Comparison of ENCODE assay signal across 9 mouse cellular contexts in the genomic region with DNA sequence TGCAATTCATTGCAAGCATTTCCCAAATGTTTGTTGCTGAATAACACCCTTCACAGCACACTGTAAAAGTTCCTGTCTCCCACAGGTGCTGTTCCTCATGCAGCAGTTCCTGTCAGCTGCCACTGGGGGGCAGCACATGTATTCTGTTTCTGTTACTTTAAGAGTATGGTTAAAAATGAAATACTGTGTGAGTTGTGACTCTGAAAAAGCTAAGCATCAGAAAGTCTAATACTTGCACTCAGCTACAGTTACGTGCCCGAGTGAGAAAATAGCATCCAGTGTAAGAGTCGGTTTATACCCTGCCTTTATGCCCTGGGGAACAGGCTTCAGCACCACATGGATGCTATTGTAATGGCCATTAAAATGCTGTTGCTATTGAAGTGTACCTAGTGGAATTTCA. TPM values are rescaled to one million over a fixed set of nuclear protein-coding genes. Genes with fewer than 3 reads are reported as not detected.
DNase-seq lines count a peak whose midpoint lies in the region; TF ChIP-seq lines count a peak whose summit lies in the region.
"Had no signal": no experiment of that assay in that cellular context is flagged by ENCODE, and none has a peak within 500 bp of the region (broad histone marks: within the 10 kb centered on the region; RNA-seq: fewer than 3 reads in every experiment).

No protein-coding gene starts in this region.

- intact Hi-C loops in heart, adult 2 months (cut with DNase I): loop anchor here (1.0 to 2.0 kb wide), 2 partner anchors 677 to 800 kb away; no protein-coding TSS in a partner anchor

- H3K27ac ChIP-seq in heart, adult 2 months: no peak overlapping the region
- H3K27ac ChIP-seq in layer of hippocampus, adult 2 months: no peak overlapping the region

- no peak overlapping the region for H3K4me3 ChIP-seq in heart, adult 2 months
- no peak overlapping the region for H3K4me3 ChIP-seq in layer of hippocampus, adult 2 months
- H3K4me3 ChIP-seq: megakaryocyte, embryonic 14.5 days had no signal

- H3K27me3 ChIP-seq in heart, adult 2 months (ENCODE audit: control insufficient read depth, insufficient read depth, low read length): no peaks in the 10 kb centered on the region
- H3K27me3 ChIP-seq: megakaryocyte, embryonic 14.5 days had no signal

- TF ChIP-seq CTCF in heart, adult 2 months (IDR thresholded peaks at IDR 0.05): peak; percentile 85
- peak; percentile 99 for TF ChIP-seq CTCF in layer of hippocampus, adult 2 months (conservative IDR thresholded peaks at IDR 0.05)

- H3K36me3 ChIP-seq in heart, adult 2 months (ENCODE audit: control insufficient read depth, insufficient read depth, low read length): no peaks in the 10 kb centered on the region

- no peak for DNase-seq in heart, adult 2 months
- no peak for DNase-seq in heart, adult 9 months (ENCODE audit: low spot score in 2 of 2)
- DNase-seq in A20 (ENCODE audit: low read depth, low spot score): peak; percentile 75
- DNase-seq in brain, embryonic 18.5 days (ENCODE audit: low read depth, low spot score): peak; percentile 42
- peak; percentile 19 for DNase-seq in fibroblast of lung, adult 2 months (ENCODE audit: low read depth)
- DNase-seq in layer of hippocampus, adult 2 months (ENCODE audit: low spot score in 2 of 2): peak; percentile 60 to 73
- peak; percentile 71 for DNase-seq in mesoderm, embryonic 11.5 days (ENCODE audit: low read depth, low spot score)
- DNase-seq in telencephalon, adult 2 months (ENCODE audit: low read depth, low spot score): peak; percentile 40

- H3K4me1 ChIP-seq in heart, adult 2 months (ENCODE audit: control insufficient read depth, insufficient read depth, low read length): no peaks in the 10 kb centered on the region
- H3K4me1 ChIP-seq: megakaryocyte, embryonic 14.5 days had no signal

- WGBS in heart, adult 2 months: 34% methylated on average over 3 of the region's 3 CpGs

- no peak for TF ChIP-seq POLR2A in heart, adult 2 months (IDR thresholded peaks at IDR 0.05; ENCODE audit: insufficient read depth, low read depth, low read length)

- no peak for TF ChIP-seq EP300 in heart, adult 2 months (IDR thresholded peaks at IDR 0.05; ENCODE audit: insufficient read depth, low read depth, low read length)

- no peaks in the 10 kb centered on the region for H3K79me2 ChIP-seq in heart, adult 2 months (replicated peaks; ENCODE audit: control insufficient read depth, insufficient read depth, low read length)

- H3K9ac ChIP-seq in heart, adult 2 months (ENCODE audit: low read depth, low read length): no peak overlapping the region

RNA-seq across cellular contexts. Expression of a gene that starts 52.0 kb away (rescaled TPM):
- 1 to 10 TPM; 1.2 to 1.3 TPM for total RNA-seq in heart, adult 2 months (2021)
- 0.59 and 0.70 TPM in 2 replicates for polyA plus RNA-seq in heart, adult 2 months (2012; rRNA removed)
- 10 to 100 TPM; 39.2 to 39.8 TPM for total RNA-seq in layer of hippocampus, adult 2 months (2021)

Comparison
In these comparisons a context has a peak if more than half of its experiments do, and no peak if none do; other contexts are left out.
1. DNase-seq: peak in A20 (single experiment), brain, embryonic 18.5 days (single experiment), fibroblast of lung, adult 2 months (single experiment), layer of hippocampus, adult 2 months (2 of 2), mesoderm, embryonic 11.5 days (single experiment) and telencephalon, adult 2 months (single experiment); none in heart, adult 2 months (0 of 2) and heart, adult 9 months (0 of 2).
2. RNA of a gene that starts 52.0 kb away (total RNA-seq): 39.2 to 39.8 TPM in layer of hippocampus, adult 2 months; 1.2 to 1.3 TPM in heart, adult 2 months; every median in the first group is over 10 times any median in the second.